ENCODE assay signal across 32 mouse cellular contexts in genomic region chr10:59918111-59918510, GRCm38 (mm10). TPM values are rescaled to one million over a fixed set of nuclear protein-coding genes. Genes with fewer than 3 reads are reported as not detected.
DNase-seq lines count a peak whose midpoint lies in the region; ATAC-seq and TF ChIP-seq lines count a peak whose summit lies in the region.
"Had no signal": no experiment of that assay in that cellular context is flagged by ENCODE, and none has a peak within 500 bp of the region (broad histone marks: within the 10 kb centered on the region; RNA-seq: fewer than 3 reads in every experiment).

No protein-coding gene starts in this region.

- H3K9ac ChIP-seq in CH12.LX (ENCODE audit: insufficient read depth, low read depth): no peak overlapping the region
- H3K9ac ChIP-seq in midbrain, embryonic 11.5 days (ENCODE audit: low read length): no peak overlapping the region
- H3K9ac ChIP-seq in neural tube, embryonic 15.5 days (replicated peaks): no peak overlapping the region
- H3K9ac ChIP-seq: embryonic facial prominence, embryonic 13.5 days; forebrain, embryonic 12.5 days; forebrain, postnatal 0 days; hindbrain, embryonic 13.5 days; kidney, embryonic 15.5 days; limb, embryonic 12.5 days; lung, embryonic 15.5 days; stomach, embryonic 15.5 days had no signal

- no peaks in the 10 kb centered on the region for H3K36me3 ChIP-seq in CH12.LX (replicated peaks in 1 of 2; ENCODE audit: control insufficient read depth in 1 of 2, insufficient read depth in 1 of 2, low read length in 1 of 2)
- no peaks in the 10 kb centered on the region for H3K36me3 ChIP-seq in myocyte (ENCODE audit: control insufficient read depth, insufficient read depth)
- no peaks in the 10 kb centered on the region for H3K36me3 ChIP-seq in midbrain, embryonic 11.5 days (ENCODE audit: control insufficient read depth, insufficient read depth, low read length)
- H3K36me3 ChIP-seq in neural tube, embryonic 15.5 days: no peaks in the 10 kb centered on the region
- H3K36me3 ChIP-seq: embryonic facial prominence, embryonic 13.5 days; forebrain, embryonic 12.5 days; hindbrain, embryonic 13.5 days; kidney, embryonic 15.5 days; limb, embryonic 12.5 days; lung, embryonic 15.5 days; midbrain, embryonic 10.5 days; stomach, embryonic 15.5 days had no signal

- no peak for DNase-seq in gastrocnemius, adult 2 months
- no peak for DNase-seq in gastrocnemius, postnatal 10 days
- DNase-seq in CH12.LX (ENCODE audit: extremely low read depth) (no peak), adipocyte (ENCODE audit: low spot score) (peak; percentile 79)
- no peak for DNase-seq in midbrain, embryonic 11.5 days (ENCODE audit: low spot score, missing footprints)
- no peak for DNase-seq in testis, postnatal 10 days (ENCODE audit: low spot score)
- DNase-seq: adrenal gland, adult 8-10 months; cerebellum, adult 11 months; cerebellum, adult 9-10 months; embryo, embryonic 11 days; forebrain, postnatal 0 days; gastrocnemius, postnatal 36 days; heart, adult 18-20 months; heart, postnatal 36 days; kidney, adult 11 months; retina, postnatal 1 day; right cerebral cortex, postnatal 14 days; thymus, adult 18-20 months; thymus, postnatal 25 days had no signal

- in situ Hi-C loops in CH12.LX (cut with MboI; ENCODE audit: low pct_ligation_motif_present, low pct_unique_long_range_greater_than_20kb, low sequenced_read_pairs): loop anchor here (25.0 kb wide), 1 partner anchor 469 kb away; the partner anchor contains the start of gene Gm17455

- dilution Hi-C loops in CH12.LX (cut with MboI; ENCODE audit: extremely low pct_ligation_motif_present, extremely low pct_unique_long_range_greater_than_20kb, low sequenced_read_pairs): no loop called here

- 90% methylated on average over 4 of the region's 4 CpGs for WGBS in midbrain, embryonic 11.5 days
- WGBS in neural tube, embryonic 15.5 days: 97% methylated on average over 4 of the region's 4 CpGs

- ATAC-seq in midbrain, embryonic 11.5 days (ENCODE audit: low FRiP score): no peak
- ATAC-seq in neural tube, embryonic 15.5 days (ENCODE audit: low FRiP score): no peak
- ATAC-seq: forebrain, postnatal 0 days had no signal

- peak overlapping the region; percentile 31; the same call in 1 of the 2 replicates for H3K27ac ChIP-seq in gastrocnemius, adult 2 months
- no peak overlapping the region for H3K27ac ChIP-seq in CH12.LX (ENCODE audit: insufficient read depth, low read depth)
- H3K27ac ChIP-seq in midbrain, embryonic 11.5 days (ENCODE audit: low read depth, low read length): no peak overlapping the region
- H3K27ac ChIP-seq in neural tube, embryonic 15.5 days (replicated peaks): no peak overlapping the region
- H3K27ac ChIP-seq: embryonic facial prominence, embryonic 13.5 days; forebrain, embryonic 12.5 days; hindbrain, embryonic 13.5 days; kidney, embryonic 15.5 days; lung, embryonic 15.5 days; midbrain, embryonic 10.5 days; stomach, embryonic 15.5 days had no signal

- peaks cover 13 to 39% of the 10 kb centered on the region in 2 experiments for H3K4me1 ChIP-seq in CH12.LX (ENCODE audit: control insufficient read depth in 1 of 2, insufficient read depth in 2 of 2)
- peaks cover 30% of the 10 kb centered on the region for H3K4me1 ChIP-seq in midbrain, embryonic 11.5 days (ENCODE audit: control insufficient read depth, insufficient read depth, low read length)
- peaks cover 29% of the 10 kb centered on the region for H3K4me1 ChIP-seq in neural tube, embryonic 15.5 days

- intact Hi-C loops in gastrocnemius, adult 2 months (cut with DNase I): no loop called here

- H3K27me3 ChIP-seq in CH12.LX (replicated peaks): no peaks in the 10 kb centered on the region
- H3K27me3 ChIP-seq in myocyte (ENCODE audit: control insufficient read depth, insufficient read depth, insufficient read length): no peaks in the 10 kb centered on the region
- H3K27me3 ChIP-seq in midbrain, embryonic 11.5 days (ENCODE audit: control insufficient read depth, insufficient read depth, low read length): no peaks in the 10 kb centered on the region
- H3K27me3 ChIP-seq in neural tube, embryonic 15.5 days (replicated peaks): no peaks in the 10 kb centered on the region
- H3K27me3 ChIP-seq: embryonic facial prominence, embryonic 13.5 days; forebrain, embryonic 12.5 days; hindbrain, embryonic 13.5 days; kidney, embryonic 15.5 days; limb, embryonic 12.5 days; lung, embryonic 15.5 days; stomach, embryonic 15.5 days had no signal

- no peak overlapping the region for H3K4me2 ChIP-seq in CH12.LX (ENCODE audit: insufficient read depth, low read depth, poor library complexity, severe bottlenecking)
- H3K4me2 ChIP-seq in myocyte (ENCODE audit: low read depth): peak overlapping the region; percentile 15
- no peak overlapping the region for H3K4me2 ChIP-seq in midbrain, embryonic 11.5 days
- H3K4me2 ChIP-seq in neural tube, embryonic 15.5 days: no peak overlapping the region
- H3K4me2 ChIP-seq: embryonic facial prominence, embryonic 13.5 days; forebrain, embryonic 12.5 days; heart, embryonic 11.5 days; hindbrain, embryonic 13.5 days; kidney, embryonic 15.5 days; limb, embryonic 12.5 days; liver, embryonic 11.5 days; lung, embryonic 15.5 days; stomach, embryonic 15.5 days had no signal

- TF ChIP-seq POLR2A in CH12.LX (IDR thresholded peaks at IDR 0.05; ENCODE audit: low read depth, low read length): no peak
- TF ChIP-seq POLR2A in myocyte (IDR thresholded peaks at IDR 0.05; ENCODE audit: insufficient read length, low read depth): no peak

- no peak for TF ChIP-seq CTCF in gastrocnemius, adult 2 months (IDR thresholded peaks at IDR 0.05)
- TF ChIP-seq CTCF in CH12.LX (conservative IDR thresholded peaks at IDR 0.05 in 1 of 2, IDR thresholded peaks at IDR 0.05 in 1 of 2; ENCODE audit: low read depth in 2 of 2, low read length in 2 of 2): no peak

- no peaks in the 10 kb centered on the region for H3K9me3 ChIP-seq in CH12.LX (replicated peaks; ENCODE audit: low read length)
- H3K9me3 ChIP-seq in midbrain, embryonic 11.5 days (ENCODE audit: control insufficient read depth, low read length): no peaks in the 10 kb centered on the region
- no peaks in the 10 kb centered on the region for H3K9me3 ChIP-seq in neural tube, embryonic 15.5 days (replicated peaks)
- H3K9me3 ChIP-seq: embryonic facial prominence, embryonic 13.5 days; forebrain, embryonic 12.5 days; hindbrain, embryonic 13.5 days; kidney, embryonic 15.5 days; limb, embryonic 12.5 days; lung, embryonic 15.5 days; midbrain, embryonic 10.5 days; stomach, embryonic 15.5 days had no signal

- H3K79me2 ChIP-seq in CH12.LX (replicated peaks; ENCODE audit: control insufficient read depth, extremely low read depth, insufficient read depth, poor library complexity, severe bottlenecking) (no peaks in the 10 kb centered on the region), myocyte (ENCODE audit: control insufficient read depth, insufficient read depth) (no peaks in the 10 kb centered on the region)

- H3ac ChIP-seq in myocyte (ENCODE audit: control insufficient read depth, insufficient read length): no peak overlapping the region

- TF ChIP-seq EP300 in CH12.LX (IDR thresholded peaks at IDR 0.05; ENCODE audit: low read length): peak; percentile 46; the same call in 1 of the 2 replicates

- no peak overlapping the region for H3K4me3 ChIP-seq in gastrocnemius, adult 2 months
- no peak overlapping the region for H3K4me3 ChIP-seq in CH12.LX (replicated peaks in 1 of 3; ENCODE audit: low read depth in 2 of 3, low read length in 2 of 3, poor library complexity in 1 of 3)
- H3K4me3 ChIP-seq in myocyte: no peak overlapping the region
- H3K4me3 ChIP-seq in midbrain, embryonic 11.5 days (ENCODE audit: low read depth, low read length): no peak overlapping the region
- H3K4me3 ChIP-seq in neural tube, embryonic 15.5 days (replicated peaks): no peak overlapping the region
- H3K4me3 ChIP-seq: embryonic facial prominence, embryonic 13.5 days; erythroblast, embryonic 14.5 days; forebrain, embryonic 12.5 days; hindbrain, embryonic 13.5 days; kidney, embryonic 15.5 days; limb, embryonic 12.5 days; lung, embryonic 15.5 days; midbrain, embryonic 10.5 days; stomach, embryonic 15.5 days had no signal

- no peak for TF ChIP-seq RAD21 in CH12.LX (IDR thresholded peaks at IDR 0.05; ENCODE audit: low read depth, low read length)

TF ChIP-seq in CH12.LX, 34 proteins besides CTCF, POLR2A, EP300 and RAD21 (continues in another document):
- no peak for TF ChIP-seq E2F4 (IDR thresholded peaks at IDR 0.05; ENCODE audit: insufficient replicate concordance, low read depth, low read length)
- peak; percentile 73 for TF ChIP-seq IRF4 (IDR thresholded peaks at IDR 0.05; ENCODE audit: low read depth, low read length)
- peak; percentile 35; the same call in 1 of the 2 replicates for TF ChIP-seq TCF12 (IDR thresholded peaks at IDR 0.05; ENCODE audit: low read depth, low read length)
- peak; percentile 77 for TF ChIP-seq BHLHE40 (IDR thresholded peaks at IDR 0.05; ENCODE audit: low read depth, low read length)
- peak; percentile 79 for TF ChIP-seq ETS1 (conservative IDR thresholded peaks at IDR 0.05; ENCODE audit: low read depth, low read length)

TF ChIP-seq in myocyte, 11 proteins besides CTCF, POLR2A, EP300 and RAD21:
- TF ChIP-seq SRF (IDR thresholded peaks at IDR 0.05; ENCODE audit: control insufficient read depth, insufficient read length, low read depth) (no peak), CEBPB (IDR thresholded peaks at IDR 0.05; ENCODE audit: insufficient read depth, poor library complexity, severe bottlenecking) (peak; percentile 87)
TF ChIP-seq in myocyte: peak in this region for 1.

RNA-seq across cellular contexts. Expression of gene Ddit4, which starts 33.5 kb away (rescaled TPM):
- 100 to 1,000 TPM in 1 of 2 experiments, 10 to 100 TPM in 1; 15.4 to 183 TPM for total RNA-seq in gastrocnemius, adult 2 months (2021)
- total RNA-seq in gastrocnemius, postnatal 10 days (2021): 10 to 100 TPM; 14.2 to 39.1 TPM
- total RNA-seq in CH12.LX (2012; rRNA removed): 45.7 and 136 TPM in 2 replicates
- 37.5 and 50.6 TPM in 2 replicates for total RNA-seq in CH12.LX (2014; rRNA removed)
- 38.9 and 39.5 TPM in 2 replicates for polyA plus RNA-seq in CH12.LX (2012; ENCODE audit: insufficient read length, low read depth)
- polyA plus RNA-seq in myocyte (2012; fragmentation: generic; extraction: Trizol): 266 TPM
- 4.1 and 4.5 TPM in 2 replicates for polyA plus RNA-seq in midbrain, embryonic 11.5 days (2014; fragmentation: Nextera tagmentation; extraction: Ambion mirVana)
- 80.8 and 91.6 TPM in 2 replicates for polyA plus RNA-seq in neural tube, embryonic 15.5 days (2015; fragmentation: Nextera tagmentation; extraction: Ambion mirVana)

RNA-seq across cellular contexts. Expression of gene Dnajb12, which starts 38.8 kb away (rescaled TPM):
- total RNA-seq in gastrocnemius, adult 2 months (2021): 10 to 100 TPM; 60.4 to 77.5 TPM
- total RNA-seq in gastrocnemius, postnatal 10 days (2021): 10 to 100 TPM; 44.0 to 44.9 TPM
- total RNA-seq in CH12.LX (2012; rRNA removed) (17.0 and 21.5 TPM in 2 replicates), CH12.LX (2014; rRNA removed) (13.1 and 13.9 TPM in 2 replicates)
- polyA plus RNA-seq in CH12.LX (2012; ENCODE audit: insufficient read length, low read depth) (30.3 and 35.9 TPM in 2 replicates), myocyte (2012; fragmentation: generic; extraction: Trizol) (45.2 TPM)
- polyA plus RNA-seq in midbrain, embryonic 11.5 days (2014; fragmentation: Nextera tagmentation; extraction: Ambion mirVana): 21.0 and 22.4 TPM in 2 replicates
- polyA plus RNA-seq in neural tube, embryonic 15.5 days (2015; fragmentation: Nextera tagmentation; extraction: Ambion mirVana): 17.2 and 20.6 TPM in 2 replicates
